Mouse (Mus musculus) MEL (cell line): ENCODE results near the gene Mlycd. TPM values are rescaled to one million over a fixed set of nuclear protein-coding genes. Genes with fewer than 3 reads are reported as not detected.

Experiments
- DNase-seq: peaks from one replicate; pipeline ENCODE4 v3.0.0; 2011; ENCODE audit warnings: low read depth, low spot score
- H3K27ac ChIP-seq: 2 replicates; pipeline ENCODE4 v1.5.1; 2012; ENCODE audit warnings: low read depth, mild to moderate bottlenecking, control low read depth, low read length, moderate library complexity; ENCODE audit not compliant: control insufficient read depth
- H3K27me3 ChIP-seq, 2 experiments: fragments of 150-350 bp in 1 of 2; sonication (generic) in 1 of 2; 2 replicates each; pipeline ENCODE4 v1.6.1; 2012; ENCODE audit warnings: low read length in 2 of 2, mild to moderate bottlenecking in 2 of 2, improper control_type of control experiment in 1 of 2, moderate library complexity in 1 of 2; ENCODE audit not compliant: insufficient read depth in 2 of 2, control insufficient read depth in 1 of 2
- H3K36me3 ChIP-seq, 2 experiments: 2 replicates each; pipeline ENCODE4 v1.6.1; 2012 to 2014; ENCODE audit warnings: low read length in 2 of 2, improper control_type of control experiment in 1 of 2, inconsistent platforms in 1 of 2, mild to moderate bottlenecking in 1 of 2; ENCODE audit not compliant: insufficient read depth in 2 of 2, control insufficient read depth in 1 of 2
- H3K4me1 ChIP-seq, 2 experiments: fragments of 150-350 bp in 1 of 2; sonication (generic) in 1 of 2; 2 replicates each; pipeline ENCODE4 v1.6.1; 2012; ENCODE audit warnings: low read length in 2 of 2, improper control_type of control experiment in 1 of 2, mild to moderate bottlenecking in 1 of 2; ENCODE audit not compliant: insufficient read depth in 2 of 2, control insufficient read depth in 1 of 2
- H3K4me3 ChIP-seq, 2 experiments: fragments of 150-350 bp in 1 of 2; sonication (generic) in 1 of 2; 2 replicates each; pipeline ENCODE4 v1.5.1; 2012; ENCODE audit warnings: low read depth in 2 of 2, low read length in 2 of 2, mild to moderate bottlenecking in 2 of 2, moderate library complexity in 2 of 2, control low read depth in 1 of 2, improper control_type of control experiment in 1 of 2; ENCODE audit not compliant: control insufficient read depth in 1 of 2, insufficient read depth in 1 of 2
- H3K79me2 ChIP-seq: 2 replicates; pipeline ENCODE4 v1.6.1; 2012; ENCODE audit warnings: mild to moderate bottlenecking, low read length, moderate library complexity; ENCODE audit not compliant: control insufficient read depth, poor library complexity, insufficient read depth
- H3K9ac ChIP-seq: 2 replicates; pipeline ENCODE4 v1.6.1; 2012; ENCODE audit warnings: low read depth, mild to moderate bottlenecking, control low read depth, low read length, moderate library complexity; ENCODE audit not compliant: control insufficient read depth, poor library complexity, severe bottlenecking
- H3K9me3 ChIP-seq: fragments of 150-350 bp; sonication (generic); replicated peaks from 2 replicates; pipeline ENCODE4 v1.6.1; 2012; ENCODE audit warnings: mild to moderate bottlenecking, low read length, improper control_type of control experiment, moderate library complexity; ENCODE audit not compliant: insufficient read depth
- BHLHE40 ChIP-seq: IDR thresholded peaks from 2 replicates; pipeline ENCODE4 v1.6.1; 2012; ENCODE audit warnings: low read depth, mild to moderate bottlenecking, inconsistent platforms, low read length, improper control_type of control experiment, borderline replicate concordance
- CHD1 ChIP-seq: IDR thresholded peaks from 2 replicates; pipeline ENCODE4 v1.6.1; 2012; ENCODE audit warnings: low read depth, mild to moderate bottlenecking, inconsistent platforms, low read length, improper control_type of control experiment
- CTCF ChIP-seq, 3 experiments: IDR thresholded peaks in 2 of 3; conservative IDR thresholded peaks in 1 of 3; 2 replicates each; pipeline ENCODE4 v1.5.1; 2011 to 2012; ENCODE audit warnings: low read length in 3 of 3, low read depth in 2 of 3, mild to moderate bottlenecking in 2 of 3, improper control_type of control experiment in 1 of 3, inconsistent platforms in 1 of 3, mixed read lengths in 1 of 3, moderate library complexity in 1 of 3; ENCODE audit not compliant: control insufficient read depth in 1 of 3, insufficient read depth in 1 of 3, poor library complexity in 1 of 3, severe bottlenecking in 1 of 3
- E2F4 ChIP-seq: IDR thresholded peaks from 2 replicates; pipeline ENCODE4 v1.6.1; 2011; ENCODE audit warnings: low read depth, low read length, improper control_type of control experiment, borderline replicate concordance
- ELF1 ChIP-seq: IDR thresholded peaks from 2 replicates; pipeline ENCODE4 v1.6.1; 2014; ENCODE audit warnings: low read depth, mild to moderate bottlenecking, inconsistent platforms, low read length, improper control_type of control experiment, moderate library complexity
- EP300 ChIP-seq, 2 experiments: IDR thresholded peaks; 2 replicates each; pipeline ENCODE4 v1.6.1; 2011; ENCODE audit warnings: improper control_type of control experiment in 2 of 2, low read length in 2 of 2, low read depth in 1 of 2, mild to moderate bottlenecking in 1 of 2
- GABPA ChIP-seq: IDR thresholded peaks from 2 replicates; pipeline ENCODE4 v1.6.1; 2012; ENCODE audit warnings: low read depth, mild to moderate bottlenecking, inconsistent platforms, low read length, improper control_type of control experiment, moderate library complexity
- JUND ChIP-seq: IDR thresholded peaks from 2 replicates; pipeline ENCODE4 v1.6.1; 2011; ENCODE audit warnings: low read depth, mild to moderate bottlenecking, improper control_type of control experiment, low read length
- KAT2A ChIP-seq: conservative IDR thresholded peaks from 2 replicates; pipeline ENCODE4 v1.6.1; 2012; ENCODE audit warnings: low read depth, low read length, improper control_type of control experiment, inconsistent platforms
- MAZ ChIP-seq: IDR thresholded peaks from 2 replicates; pipeline ENCODE4 v1.6.1; 2012; ENCODE audit warnings: low read depth, mild to moderate bottlenecking, inconsistent platforms, low read length, improper control_type of control experiment
- MEF2A ChIP-seq: IDR thresholded peaks from 2 replicates; pipeline ENCODE4 v1.6.1; 2014; ENCODE audit warnings: low read depth, mild to moderate bottlenecking, inconsistent platforms, low read length, improper control_type of control experiment; ENCODE audit not compliant: poor library complexity, insufficient replicate concordance, severe bottlenecking; ENCODE audit errors: extremely low read depth
- MXI1 ChIP-seq: IDR thresholded peaks from 2 replicates; pipeline ENCODE4 v1.6.1; 2011; ENCODE audit warnings: mild to moderate bottlenecking, low read depth, low read length, improper control_type of control experiment
- MYB ChIP-seq: IDR thresholded peaks from 2 replicates; pipeline ENCODE4 v1.6.1; 2011; ENCODE audit warnings: mild to moderate bottlenecking, low read depth, low read length, improper control_type of control experiment
- NELFE ChIP-seq: IDR thresholded peaks from 2 replicates; pipeline ENCODE4 v1.6.1; 2011; ENCODE audit warnings: low read depth, low read length, improper control_type of control experiment
- NRF1 ChIP-seq: IDR thresholded peaks from 2 replicates; pipeline ENCODE4 v1.6.1; 2014; ENCODE audit warnings: low read depth, mild to moderate bottlenecking, inconsistent platforms, low read length, improper control_type of control experiment, moderate library complexity; ENCODE audit not compliant: poor library complexity, insufficient read depth, severe bottlenecking
- RAD21 ChIP-seq: IDR thresholded peaks from 2 replicates; pipeline ENCODE4 v1.6.1; 2011; ENCODE audit warnings: mild to moderate bottlenecking, low read depth, low read length, improper control_type of control experiment
- RCOR1 ChIP-seq: IDR thresholded peaks from 2 replicates; pipeline ENCODE4 v1.6.1; 2012; ENCODE audit warnings: low read depth, mild to moderate bottlenecking, inconsistent platforms, low read length, improper control_type of control experiment
- SIN3A ChIP-seq: IDR thresholded peaks from 2 replicates; pipeline ENCODE4 v1.6.1; 2012; ENCODE audit warnings: low read length, improper control_type of control experiment, inconsistent platforms
- TAL1 ChIP-seq: IDR thresholded peaks from 2 replicates; pipeline ENCODE4 v1.6.1; 2012; ENCODE audit warnings: mild to moderate bottlenecking, inconsistent platforms, low read length, moderate library complexity, mixed read lengths
- TCF12 ChIP-seq: IDR thresholded peaks from 2 replicates; pipeline ENCODE4 v1.6.1; 2014; ENCODE audit warnings: low read depth, mild to moderate bottlenecking, inconsistent platforms, low read length, improper control_type of control experiment, moderate library complexity
- USF1 ChIP-seq: IDR thresholded peaks from 2 replicates; pipeline ENCODE4 v1.6.1; 2014; ENCODE audit warnings: low read depth, mild to moderate bottlenecking, inconsistent platforms, low read length, improper control_type of control experiment, moderate library complexity
- ZNF384 ChIP-seq: IDR thresholded peaks from 2 replicates; pipeline ENCODE4 v1.6.1; 2012; ENCODE audit warnings: low read depth, mild to moderate bottlenecking, inconsistent platforms, low read length, improper control_type of control experiment
- polyA plus RNA-seq, 2 experiments: library from polyadenylated mRNA; stranded (reverse) in 1 of 2; unstranded in 1 of 2; fragments of >175 nt in 1 of 2; fragments of >200 nt in 1 of 2; gene quantifications; 2 replicates each; pipeline versions ENCODE4 v1.2.1 to v1.2.4; 2012; ENCODE audit warnings: low replicate concordance in 2 of 2, low read depth in 1 of 2; ENCODE audit not compliant: insufficient read length in 2 of 2, insufficient read depth in 1 of 2, missing spikeins in 1 of 2
- total RNA-seq: library from RNA; depleted of rRNA; stranded (reverse); fragments of 300-350 nt; gene quantifications from 2 replicates; pipeline ENCODE4 v1.2.3, GENCODE M21; 2012

The Mlycd gene
- total and polyA plus RNA-seq, 3 experiments, result 7.2 to 13.2 TPM; not detected in 1

GRCm38 (mm10) chr8:119427634-119428349 is 33.1 kb downstream of the Mlycd start:
- no peak for TF ChIP-seq MEF2A
- TF ChIP-seq USF1, result no peak
- TF ChIP-seq EP300 (IDR thresholded peaks at IDR 0.05; ENCODE audit: low read depth in 1 of 2, low read length in 2 of 2), result no peak
- no peak for TF ChIP-seq RAD21
- no peak for TF ChIP-seq MYB
- TF ChIP-seq MXI1, result no peak
- no peak for TF ChIP-seq JUND
- no peak for TF ChIP-seq TAL1
- no peak for TF ChIP-seq ELF1
- no peak for TF ChIP-seq CHD1
- TF ChIP-seq NRF1, result no peak
- no peak for TF ChIP-seq E2F4
- TF ChIP-seq GABPA, result no peak
- no peak for TF ChIP-seq KAT2A
- TF ChIP-seq TCF12, result no peak
- no peak for TF ChIP-seq MAZ
- TF ChIP-seq ZNF384, result no peak
- TF ChIP-seq NELFE, result no peak
- TF ChIP-seq CTCF (IDR thresholded peaks at IDR 0.05 in 2 of 3, conservative IDR thresholded peaks at IDR 0.05 in 1 of 3; ENCODE audit: control insufficient read depth in 1 of 3, insufficient read depth in 1 of 3, low read depth in 2 of 3, low read length in 3 of 3, poor library complexity in 1 of 3, severe bottlenecking in 1 of 3), result no peak
- no peak for TF ChIP-seq RCOR1
- H3K27me3 ChIP-seq, result no peaks in the 10 kb centered on the region
- no peak for DNase-seq
- no peak overlapping the region for H3K4me3 ChIP-seq
- no peak overlapping the region for H3K27ac ChIP-seq
- H3K9me3 ChIP-seq, result no peaks in the 10 kb centered on the region
- H3K4me1 ChIP-seq, result peaks cover 11 to 30% of the 10 kb centered on the region in 2 experiments
- peaks cover 0 to 9% of the 10 kb centered on the region in 2 experiments; a peak in 2 of 4 replicates for H3K36me3 ChIP-seq
- H3K79me2 ChIP-seq, result no peaks in the 10 kb centered on the region
- H3K9ac ChIP-seq, result no peak overlapping the region

GRCm38 (mm10) chr8:119428350-119428740 is 33.7 kb downstream of the Mlycd start:
- peaks cover 0 to 9% of the 10 kb centered on the region in 2 experiments; a peak in 2 of 4 replicates for H3K36me3 ChIP-seq
- H3K27ac ChIP-seq, result no peak overlapping the region
- H3K4me3 ChIP-seq, result no peak overlapping the region
- H3K4me1 ChIP-seq, result peaks cover 11 to 30% of the 10 kb centered on the region in 2 experiments
- no peaks in the 10 kb centered on the region for H3K79me2 ChIP-seq
- no peak for TF ChIP-seq SIN3A
- TF ChIP-seq NRF1, result no peak
- TF ChIP-seq BHLHE40, result no peak
- TF ChIP-seq USF1, result no peak
- H3K9ac ChIP-seq, result no peak overlapping the region
- no peak for DNase-seq
- no peaks in the 10 kb centered on the region for H3K27me3 ChIP-seq
- no peaks in the 10 kb centered on the region for H3K9me3 ChIP-seq
